Mouse (Mus musculus) lung, postnatal 10 days (tissue): ENCODE results near the gene Cpsf6.
A peak's percentile ranks its signal among the peaks of the same experiment; 100 is the strongest.

Experiments
- DNase-seq: peaks from one replicate; pipeline ENCODE4 v3.0.0; 2021

Cpsf6 gene

GRCm38 (mm10) chr10:117320571-117320981, 59.2 kb downstream of the Cpsf6 start:
- peak; percentile 38 for DNase-seq

- DNase-seq = no peak
These were observed 63.4 kb downstream of the Cpsf6 start for GRCm38 (mm10) chr10:117316391-117316790.

- no peak for DNase-seq
These were observed 66.7 kb downstream of the Cpsf6 start for GRCm38 (mm10) chr10:117313133-117313532.

GRCm38 (mm10) chr10:117312168-117312567, 67.6 kb downstream of the Cpsf6 start:
- DNase-seq = no peak

- no peak for DNase-seq
These were observed 75.4 kb downstream of the Cpsf6 start for GRCm38 (mm10) chr10:117304371-117304770.

- no peak for DNase-seq
These were observed 78.1 kb downstream of the Cpsf6 start for GRCm38 (mm10) chr10:117301688-117302087.

- DNase-seq = no peak
These were observed 79.8 kb downstream of the Cpsf6 start for GRCm38 (mm10) chr10:117299901-117300520.

- no peak for DNase-seq
These were observed 80.7 kb downstream of the Cpsf6 start for GRCm38 (mm10) chr10:117299106-117299505.

GRCm38 (mm10) chr10:117298336-117298735, 81.5 kb downstream of the Cpsf6 start:
- no peak for DNase-seq
